Mouse (Mus musculus) spleen, postnatal 4 days (tissue): ENCODE measurements around the gene Rtn4r.
"Not testable (repeated sequence)": the region's sequence is repeated elsewhere in the genome, so short reads cannot be mapped to it uniquely, and the experiment has no call there.

Source experiments
- DNase-seq, 2 experiments: peaks; one replicate each; pipeline ENCODE4 v3.0.0; 2022; ENCODE audit warnings: low spot score in 2 of 2

Gene Rtn4r

DNA sequence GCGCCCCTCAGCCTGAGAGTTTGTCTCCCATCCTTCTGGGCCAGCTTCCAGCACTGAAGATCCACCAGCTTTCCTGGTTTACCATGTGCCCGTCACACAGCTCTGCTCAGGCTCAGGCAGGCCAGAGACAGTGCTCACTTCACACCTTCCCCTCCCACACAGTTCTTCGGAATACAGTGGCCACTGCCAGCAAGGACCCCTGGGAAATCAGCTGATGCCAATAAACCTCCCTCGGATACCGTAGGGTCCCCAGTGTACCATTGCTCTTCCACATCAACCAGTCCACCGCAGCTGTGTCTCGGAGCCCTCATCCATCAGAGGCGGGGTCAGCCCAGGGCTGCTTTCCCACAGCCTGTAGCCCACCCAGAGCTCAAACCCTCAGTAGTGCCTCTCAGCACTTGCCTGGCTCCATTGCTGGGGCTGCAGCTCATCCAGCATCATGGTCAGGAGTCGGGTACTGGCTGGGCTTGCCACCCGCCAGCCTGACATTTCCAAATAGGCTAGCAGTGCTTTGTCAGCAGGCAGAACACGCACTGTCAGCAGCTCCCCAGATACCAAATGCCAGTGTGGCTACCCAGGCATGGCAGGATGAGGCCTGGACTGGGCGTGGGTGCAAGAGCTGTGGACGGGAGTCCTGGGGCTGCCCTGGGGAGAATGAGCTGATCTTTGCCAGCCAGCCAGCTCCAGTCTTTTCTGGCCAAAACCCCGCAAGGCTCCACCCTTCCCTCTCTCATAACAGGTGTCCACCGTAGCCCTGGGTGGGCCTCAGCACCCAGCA is 67.0 kb downstream of the Rtn4r start:
- DNase-seq, result no peak

DNA sequence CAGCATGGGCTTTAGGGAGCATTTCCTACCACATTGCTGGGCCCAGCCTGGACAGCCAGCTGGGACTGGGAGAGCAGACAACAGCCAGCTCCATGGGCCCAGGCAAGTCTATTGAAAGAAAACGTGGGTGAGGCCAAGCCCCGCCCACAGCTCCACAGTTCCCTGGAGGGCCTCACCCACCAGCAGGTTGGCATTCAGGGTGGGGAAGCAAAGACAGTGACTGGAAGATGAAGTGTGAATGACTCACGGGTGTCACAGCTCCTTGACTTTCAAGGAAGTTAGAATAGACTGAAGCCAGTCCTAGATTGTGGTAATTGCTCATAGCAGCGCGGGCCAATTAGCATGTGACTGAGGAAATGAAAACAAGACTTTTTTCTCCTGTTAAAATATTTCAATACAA is 67.6 kb downstream of the Rtn4r start:
- DNase-seq, result no peak

GRCm38 (mm10) chr16:18195561-18195960 is 68.1 kb downstream of the Rtn4r start:
- DNase-seq, result not testable (repeated sequence)

DNA sequence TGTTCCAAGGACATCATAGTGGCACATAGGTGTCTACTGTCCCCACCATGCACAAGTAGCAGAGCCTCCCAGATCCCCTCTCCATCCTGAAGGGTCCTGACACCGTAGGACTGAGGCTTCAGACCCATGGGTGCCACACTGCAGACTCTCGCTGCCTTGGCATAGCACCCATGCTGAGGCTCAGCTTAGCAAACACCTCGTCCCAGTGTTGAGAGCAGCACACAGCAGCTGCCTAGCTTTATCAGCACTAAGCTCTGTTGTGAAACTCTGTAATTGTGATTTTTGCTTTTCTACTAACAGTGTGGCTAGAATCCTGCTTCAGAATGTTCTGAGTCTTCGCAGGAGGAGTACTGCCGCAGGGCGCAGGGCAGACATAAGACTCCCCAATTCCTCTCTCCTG is 70.4 kb downstream of the Rtn4r start:
- DNase-seq, result no peak

DNA sequence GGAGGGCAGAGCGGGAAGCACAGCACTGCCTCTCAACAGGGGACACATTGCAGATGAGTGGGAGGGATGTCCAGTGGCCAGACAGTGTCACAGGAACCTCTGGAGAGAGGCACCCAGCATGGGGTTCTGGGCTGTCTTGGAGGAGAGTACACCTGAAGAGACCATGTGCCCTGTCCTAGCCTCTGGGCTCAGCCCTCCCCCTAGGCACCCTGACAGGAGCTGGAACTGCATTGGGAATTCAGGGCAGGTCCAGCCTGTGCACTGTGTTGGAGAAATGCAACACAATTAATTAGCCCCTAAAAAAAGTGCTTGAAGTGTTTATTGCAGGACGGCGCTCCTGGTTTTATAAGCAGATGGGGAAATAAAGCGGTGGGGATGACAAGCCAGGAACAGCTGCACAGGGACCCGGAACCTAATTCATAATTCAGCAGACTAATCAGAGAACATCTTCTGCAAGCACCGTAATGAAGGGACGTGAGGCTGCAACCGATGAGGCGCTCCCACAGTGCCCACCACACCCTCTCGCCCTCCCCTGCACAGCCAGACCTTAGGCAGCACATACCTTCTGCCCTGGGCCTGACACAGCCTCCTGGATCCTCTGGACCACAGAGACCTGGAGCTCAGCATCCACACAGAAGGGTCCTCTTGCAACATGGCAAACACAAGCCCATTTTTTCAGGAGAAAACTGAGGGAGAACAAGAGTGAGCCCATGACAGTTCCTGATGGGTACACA is 71.1 kb downstream of the Rtn4r start:
- no peak for DNase-seq

DNA sequence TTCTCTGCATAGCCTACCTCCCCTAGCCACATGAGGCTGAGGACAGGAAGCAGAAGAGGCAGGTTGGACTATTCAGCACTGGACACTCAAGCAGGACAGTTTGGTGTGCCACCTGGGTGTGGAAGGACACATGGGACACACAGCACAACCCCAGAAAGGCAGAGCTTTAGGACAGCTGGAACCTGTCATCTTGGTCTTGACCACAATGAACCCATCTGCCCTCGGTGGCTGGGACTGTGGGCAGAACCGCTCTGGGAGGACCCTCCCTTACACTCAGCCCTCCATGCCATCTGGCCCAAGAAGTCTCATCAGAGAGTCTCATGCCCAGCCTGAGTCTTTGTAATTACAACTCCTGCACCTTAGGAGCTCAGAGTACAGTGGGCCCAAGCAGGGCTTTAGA is 72.6 kb downstream of the Rtn4r start:
- no peak for DNase-seq

DNA sequence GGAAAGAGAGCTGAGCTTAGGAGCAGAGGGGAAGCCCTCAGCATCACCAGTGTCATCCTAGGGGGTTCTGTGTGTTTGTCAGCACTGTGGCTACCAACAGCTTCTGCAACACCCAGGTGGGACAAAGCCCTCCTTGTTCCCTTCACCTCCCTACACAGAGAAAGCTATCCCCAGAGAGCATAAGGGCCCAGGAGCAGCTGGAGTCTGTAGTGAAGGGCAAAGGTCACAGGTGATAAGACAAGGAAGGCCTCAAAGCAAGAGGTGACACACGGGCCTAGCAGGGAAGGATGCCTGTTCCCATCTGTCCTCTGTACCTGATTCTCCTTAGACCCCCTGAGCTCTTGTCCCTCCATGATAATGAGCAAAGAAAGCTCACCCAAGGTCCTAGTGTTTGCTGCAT is 74.2 kb downstream of the Rtn4r start:
- DNase-seq, result no peak
